Mouse (Mus musculus) testis, adult 2 months (tissue): ENCODE measurements at regions not wholly inside any gene's neighbourhood (a gene's known extent, or its start where the extent isn't known, plus 50 kb on each side); places are given as distances from the start of the nearest gene placed in this dataset.

ENCODE experiments used
- H3K27ac ChIP-seq: fragments of 200-500 bp; 2 replicates; pipeline ENCODE4 v1.5.1; 2012; ENCODE audit warnings: low read depth, low read length; ENCODE audit not compliant: control insufficient read depth, insufficient read depth
- H3K27me3 ChIP-seq: fragments of 200-500 bp; 2 replicates; pipeline ENCODE4 v1.6.1; 2012; ENCODE audit warnings: mild to moderate bottlenecking, low read length, moderate library complexity; ENCODE audit not compliant: control insufficient read depth, insufficient read depth
- H3K36me3 ChIP-seq: fragments of 200-500 bp; 2 replicates; pipeline ENCODE4 v1.6.1; 2012; ENCODE audit warnings: mild to moderate bottlenecking, low read length; ENCODE audit not compliant: control insufficient read depth, insufficient read depth
- H3K4me1 ChIP-seq: fragments of 200-500 bp; 2 replicates; pipeline ENCODE4 v1.6.1; 2012; ENCODE audit warnings: low read length; ENCODE audit not compliant: control insufficient read depth, insufficient read depth
- H3K4me3 ChIP-seq: fragments of 200-500 bp; 2 replicates; pipeline ENCODE4 v1.5.1; 2012; ENCODE audit warnings: low read depth, mild to moderate bottlenecking, low read length, moderate library complexity, mixed read lengths; ENCODE audit not compliant: control insufficient read depth
- CTCF ChIP-seq: fragments of 200-500 bp; IDR thresholded peaks from 2 replicates; pipeline ENCODE4 v1.5.1; 2012; ENCODE audit warnings: low read depth, mild to moderate bottlenecking, inconsistent platforms, low read length, moderate library complexity; ENCODE audit not compliant: control insufficient read depth, insufficient read depth, insufficient replicate concordance
- POLR2A ChIP-seq: fragments of 200-500 bp; IDR thresholded peaks from 2 replicates; pipeline ENCODE4 v1.6.1; 2012; ENCODE audit warnings: low read depth, mild to moderate bottlenecking, inconsistent platforms, low read length, moderate library complexity; ENCODE audit not compliant: control insufficient read depth

- no peaks in the 10 kb centered on the region for H3K36me3 ChIP-seq
- H3K27me3 ChIP-seq = no peaks in the 10 kb centered on the region
- TF ChIP-seq CTCF = no peak
- H3K4me3 ChIP-seq = no peak overlapping the region
- H3K4me1 ChIP-seq = no peaks in the 10 kb centered on the region
- no peak overlapping the region for H3K27ac ChIP-seq
These were observed 286.4 kb upstream of the C030005K15Rik start for GRCm38 (mm10) chr10:98012916-98013315.

DNA sequence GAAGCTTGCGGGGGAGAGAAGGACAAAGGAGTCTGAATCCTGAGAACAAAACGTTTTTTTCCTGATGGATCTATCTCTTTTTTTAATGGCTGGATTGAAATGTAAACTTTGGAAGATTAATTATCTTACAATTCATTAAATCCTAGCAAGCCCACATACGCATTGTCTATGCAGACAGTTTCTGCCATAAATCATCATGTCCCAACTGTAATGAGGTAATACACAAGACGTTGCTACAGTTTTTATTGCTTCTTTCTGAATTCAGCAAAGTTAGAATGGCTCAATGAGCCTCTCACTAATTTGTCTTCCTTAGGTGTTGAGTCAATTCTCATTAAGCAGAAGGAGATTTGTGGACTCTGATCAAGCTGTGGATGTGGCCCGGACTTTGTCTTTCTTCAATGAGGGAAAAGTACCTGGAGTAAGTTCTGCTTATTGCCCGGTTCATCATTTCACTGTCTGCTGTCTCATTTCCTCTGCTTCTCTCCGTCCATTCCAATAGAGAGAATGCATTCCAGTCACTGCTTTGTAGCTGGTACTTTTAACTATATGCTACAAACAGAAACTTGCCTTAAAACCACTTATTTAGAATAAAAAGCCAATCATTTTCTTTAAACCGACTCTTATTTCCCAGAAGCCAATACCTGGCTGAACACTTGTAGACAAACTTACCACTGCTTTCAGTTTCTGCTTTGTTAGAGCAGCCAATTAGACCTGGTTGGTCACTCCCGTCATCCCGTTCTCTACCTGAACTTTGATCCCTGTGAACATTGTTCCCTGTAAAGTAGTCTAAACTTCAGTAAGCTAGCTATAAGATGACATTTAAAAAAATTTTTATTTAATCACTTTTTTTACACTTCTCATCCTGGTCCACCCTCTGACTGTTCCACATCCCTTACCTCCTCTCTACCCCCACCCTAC is 288.7 kb upstream of the C030005K15Rik start:
- Histone ChIP-seq H3K27me3 (no peaks in the 10 kb centered on the region), H3K27ac (no peak overlapping the region), H3K36me3 (no peaks in the 10 kb centered on the region), H3K4me3 (no peak overlapping the region), H3K4me1 (no peaks in the 10 kb centered on the region)
- TF ChIP-seq CTCF = no peak
- TF ChIP-seq POLR2A = no peak

- TF ChIP-seq POLR2A = no peak
- TF ChIP-seq CTCF = no peak
- Histone ChIP-seq H3K27me3 (no peaks in the 10 kb centered on the region), H3K4me3 (no peak overlapping the region), H3K36me3 (no peaks in the 10 kb centered on the region), H3K27ac (no peak overlapping the region), H3K4me1 (no peaks in the 10 kb centered on the region)
These were observed 290.2 kb upstream of the C030005K15Rik start for GRCm38 (mm10) chr10:98016596-98017304.

GRCm38 (mm10) chr10:98029124-98029523 is 302.6 kb upstream of the C030005K15Rik start:
- H3K27ac ChIP-seq = no peak overlapping the region
- TF ChIP-seq CTCF = no peak
- TF ChIP-seq POLR2A = no peak
- no peaks in the 10 kb centered on the region for H3K27me3 ChIP-seq
- H3K4me1 ChIP-seq = no peaks in the 10 kb centered on the region
- no peaks in the 10 kb centered on the region for H3K36me3 ChIP-seq
- H3K4me3 ChIP-seq = no peak overlapping the region

DNA sequence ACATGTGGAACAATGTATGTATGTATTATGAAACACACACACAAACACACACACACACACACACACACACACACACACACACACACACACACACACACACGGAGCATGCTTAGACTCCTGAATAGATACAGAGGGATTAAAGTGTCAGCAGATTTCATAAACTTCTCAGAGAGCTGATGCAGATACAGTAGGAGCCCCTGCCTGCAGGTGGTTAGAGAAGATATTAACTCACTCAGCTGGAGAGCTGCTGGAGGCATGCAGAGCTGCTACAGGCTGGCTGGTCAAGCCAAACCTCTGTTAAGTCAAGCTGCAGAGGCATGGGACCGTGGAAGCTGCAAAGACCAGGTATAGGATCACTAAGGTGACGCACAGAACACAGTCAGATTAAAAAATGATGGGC is 303.1 kb upstream of the C030005K15Rik start:
- Histone ChIP-seq H3K4me1 (no peaks in the 10 kb centered on the region), H3K36me3 (no peaks in the 10 kb centered on the region), H3K27me3 (no peaks in the 10 kb centered on the region), H3K27ac (no peak overlapping the region), H3K4me3 (no peak overlapping the region)
- no peak for TF ChIP-seq POLR2A
- no peak for TF ChIP-seq CTCF

- Histone ChIP-seq H3K4me3 (no peak overlapping the region), H3K4me1 (no peaks in the 10 kb centered on the region), H3K36me3 (no peaks in the 10 kb centered on the region), H3K27ac (no peak overlapping the region), H3K27me3 (no peaks in the 10 kb centered on the region)
- TF ChIP-seq POLR2A = no peak
- TF ChIP-seq CTCF = no peak
These were observed 306.1 kb upstream of the C030005K15Rik start for GRCm38 (mm10) chr10:98032661-98033060.

- TF ChIP-seq CTCF (no peak), POLR2A (no peak)
- H3K36me3 ChIP-seq = no peaks in the 10 kb centered on the region
- no peak overlapping the region for H3K4me3 ChIP-seq
- no peaks in the 10 kb centered on the region for H3K27me3 ChIP-seq
- no peak overlapping the region for H3K27ac ChIP-seq
- H3K4me1 ChIP-seq = no peaks in the 10 kb centered on the region
These were observed 315.2 kb upstream of the C030005K15Rik start for GRCm38 (mm10) chr10:98041766-98042165.

DNA sequence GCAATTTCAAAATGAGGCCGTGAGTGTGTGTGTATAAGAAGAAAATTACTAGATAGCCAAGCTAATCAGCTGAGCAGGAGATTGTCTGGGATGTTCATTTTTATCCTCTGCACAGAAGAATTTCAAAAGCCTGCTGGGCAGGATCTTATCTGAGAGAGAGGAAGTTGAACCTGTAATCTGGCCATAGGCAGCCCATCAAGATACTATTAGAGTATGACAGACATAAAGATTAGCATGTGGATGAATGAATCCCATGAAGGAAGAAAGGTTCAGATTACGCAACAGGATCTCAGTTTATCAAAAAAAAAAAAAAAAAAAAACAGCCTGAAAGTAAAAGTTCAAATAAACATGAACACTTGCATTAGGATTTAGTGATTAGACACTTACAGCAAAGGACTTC is 317.3 kb upstream of the C030005K15Rik start:
- Histone ChIP-seq H3K4me3 (no peak overlapping the region), H3K4me1 (no peaks in the 10 kb centered on the region), H3K27me3 (no peaks in the 10 kb centered on the region), H3K27ac (no peak overlapping the region), H3K36me3 (no peaks in the 10 kb centered on the region)
- TF ChIP-seq POLR2A (no peak), CTCF (no peak)
